Mouse (Mus musculus) right cerebral cortex, adult 2 months (tissue): ENCODE measurements around the gene Epb41l5.

ENCODE experiments used
- DNase-seq, 2 experiments: peaks; one replicate each; pipeline ENCODE4 v3.0.0; 2021 to 2022; ENCODE audit warnings: low spot score in 2 of 2

The Epb41l5 gene

DNA sequence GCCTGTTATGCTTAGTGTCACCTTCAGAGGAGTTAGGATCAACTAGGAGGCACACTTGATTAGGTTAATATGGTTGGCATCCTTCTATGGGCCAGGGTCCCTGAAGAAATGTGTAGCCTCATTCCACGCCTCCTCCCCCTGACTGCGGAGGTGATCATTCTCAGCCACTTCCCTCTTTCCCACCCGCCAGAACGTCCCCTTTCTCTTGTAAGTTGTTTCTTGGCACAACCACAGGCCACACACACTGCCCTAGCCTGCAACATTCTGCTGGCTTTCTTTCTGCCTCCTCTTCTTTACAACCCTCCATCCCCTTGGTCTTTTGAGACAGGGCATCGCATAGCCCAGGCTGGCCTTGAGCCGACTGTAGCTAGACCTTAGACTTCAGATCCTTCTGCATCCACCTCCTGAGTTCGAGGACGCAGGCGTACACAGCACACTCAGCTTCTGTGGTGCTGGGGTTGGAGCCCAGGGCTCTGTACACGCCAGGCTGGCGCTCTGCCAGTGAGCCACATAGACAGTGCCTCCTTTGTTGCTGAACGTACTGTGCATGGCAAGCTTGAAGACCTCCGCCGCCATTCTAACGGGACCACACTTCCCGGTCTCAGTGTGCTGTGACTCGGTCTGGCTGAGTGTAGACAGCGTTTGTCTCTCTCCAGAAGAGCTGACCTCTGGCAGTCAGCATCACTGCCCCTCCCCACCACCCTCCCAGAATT, 115.6 kb downstream of the Epb41l5 start:
- no peak for DNase-seq

DNA sequence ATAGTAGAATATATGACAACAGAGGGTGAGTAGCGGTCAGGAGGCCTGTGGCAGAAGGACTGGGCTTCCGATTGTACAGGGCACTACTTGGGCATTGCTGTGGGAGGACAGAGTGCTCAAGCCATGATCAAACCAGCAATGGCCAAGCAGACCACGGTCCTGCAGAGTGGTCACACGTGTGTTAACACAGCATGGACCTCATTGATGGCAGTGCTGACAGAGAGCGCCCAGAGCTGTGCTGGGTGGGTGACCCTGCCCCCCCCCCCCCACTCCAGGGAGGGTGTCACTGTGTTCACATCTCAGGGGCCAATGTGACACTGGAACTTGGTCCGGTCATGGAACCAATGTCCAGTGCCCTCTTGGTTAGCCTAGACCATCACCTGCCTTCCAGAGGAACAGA, 116.6 kb downstream of the Epb41l5 start:
- DNase-seq, result no peak

DNA sequence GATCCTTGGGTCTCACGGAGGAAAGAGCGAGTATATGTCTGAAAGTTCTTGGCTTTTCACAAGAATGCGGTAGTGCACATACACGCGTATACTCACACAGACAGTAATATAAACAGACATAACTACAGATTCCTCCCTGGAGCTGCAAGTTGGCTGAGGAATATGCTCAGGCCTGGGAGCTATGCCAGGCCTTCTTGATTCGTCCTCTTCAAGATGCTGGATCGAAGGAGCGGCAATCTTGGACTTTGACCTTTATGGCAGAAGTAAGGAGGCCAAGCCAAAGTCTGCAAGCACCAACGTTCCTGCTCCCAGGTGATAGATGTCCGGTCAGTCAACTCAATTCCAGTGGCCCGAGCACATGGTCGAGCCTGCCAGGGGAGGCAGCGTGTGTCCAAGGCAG, 117.9 kb downstream of the Epb41l5 start:
- DNase-seq, result no peak

DNA sequence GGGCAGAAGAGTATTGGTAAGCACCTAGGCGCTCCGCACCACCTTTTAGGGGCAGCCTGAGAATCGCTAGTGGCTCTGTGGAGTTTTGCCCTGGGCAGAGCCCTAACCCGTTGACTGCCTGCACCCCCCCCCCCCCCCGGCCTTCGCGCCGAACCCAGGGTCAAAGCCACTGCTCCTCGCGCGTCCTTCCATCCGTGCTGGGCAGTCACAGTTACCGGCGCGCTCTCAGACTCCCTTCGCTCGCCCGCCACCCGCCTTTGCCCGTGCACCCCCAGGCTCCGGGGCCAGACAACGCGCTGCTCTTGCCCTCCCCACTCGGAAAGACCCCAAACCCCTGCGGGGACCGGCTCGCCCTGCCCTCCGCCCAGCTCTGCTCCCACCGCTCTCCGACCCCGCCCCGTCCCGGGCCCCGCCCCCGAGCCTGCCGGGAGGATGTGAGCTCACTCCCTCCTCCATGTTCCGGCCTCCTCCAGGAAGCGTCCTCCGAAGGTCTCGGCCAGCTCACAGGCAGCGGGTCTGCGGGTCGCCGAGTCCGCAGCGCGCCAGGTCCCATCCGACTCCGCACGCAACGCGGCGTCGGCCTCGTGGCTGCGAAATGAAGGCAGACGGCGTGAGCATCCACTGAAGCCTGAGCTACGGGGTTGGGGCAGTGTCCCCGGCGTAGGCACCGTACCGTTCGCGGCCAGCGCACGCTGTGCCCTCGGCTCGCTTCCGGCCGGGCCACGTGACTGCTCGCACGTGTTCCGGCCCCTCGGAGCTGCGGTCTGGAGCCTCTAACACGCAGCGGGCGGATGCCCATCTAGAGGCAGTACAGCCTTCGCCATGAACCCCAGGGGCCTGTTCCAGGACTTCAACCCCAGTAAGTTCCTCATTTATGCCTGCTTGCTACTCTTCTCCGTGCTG, 122.9 kb downstream of the Epb41l5 start, which contains the start of gene Tmem185b:
Gene Tmem185b (plus strand): TSS at position 472 of the 903 bp plus-strand sequence.
- peak; percentile 84 to 88 for DNase-seq

DNA sequence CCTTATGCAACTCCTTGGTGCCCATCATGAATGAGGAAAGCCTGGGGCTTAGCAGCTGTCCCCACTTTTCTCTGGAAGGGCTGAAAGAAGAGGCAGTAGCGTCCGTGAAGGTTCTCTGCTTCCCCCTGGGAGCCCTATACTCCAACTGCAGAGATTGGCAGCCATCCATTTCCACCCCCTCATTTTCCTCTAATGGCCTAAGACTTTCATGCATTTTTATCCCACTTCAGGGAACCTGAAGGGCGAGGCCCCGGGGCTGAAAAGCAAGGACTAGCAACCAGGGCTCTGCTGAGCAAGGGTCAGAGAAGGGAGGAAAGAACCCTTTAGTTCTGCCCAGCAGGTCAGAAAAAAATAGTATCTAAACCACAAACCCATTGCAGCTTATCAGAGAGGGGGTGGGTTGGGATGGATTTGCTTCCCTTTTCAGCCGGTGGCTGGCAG, 123.8 kb downstream of the Epb41l5 start:
- DNase-seq, result no peak

DNA sequence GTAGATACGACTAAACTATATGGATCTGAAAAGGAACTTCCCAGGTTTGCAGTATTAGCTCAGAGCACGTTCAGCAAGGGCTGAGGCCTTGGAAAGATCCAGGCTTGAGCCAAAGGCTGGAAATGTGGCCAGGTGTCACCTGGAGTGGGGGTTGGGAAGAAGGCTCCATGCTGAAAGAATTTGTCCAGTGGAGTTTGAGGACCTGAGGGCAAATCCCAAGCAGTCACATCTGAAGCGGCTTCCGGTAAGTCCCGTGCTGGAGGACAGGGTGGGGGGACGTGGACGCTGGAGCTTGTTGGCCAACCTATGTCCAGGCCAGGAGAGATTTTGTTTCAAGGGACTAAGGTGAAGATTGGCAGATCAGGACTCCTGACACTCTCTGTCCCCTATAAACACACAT, 125.0 kb downstream of the Epb41l5 start:
- no peak for DNase-seq

DNA sequence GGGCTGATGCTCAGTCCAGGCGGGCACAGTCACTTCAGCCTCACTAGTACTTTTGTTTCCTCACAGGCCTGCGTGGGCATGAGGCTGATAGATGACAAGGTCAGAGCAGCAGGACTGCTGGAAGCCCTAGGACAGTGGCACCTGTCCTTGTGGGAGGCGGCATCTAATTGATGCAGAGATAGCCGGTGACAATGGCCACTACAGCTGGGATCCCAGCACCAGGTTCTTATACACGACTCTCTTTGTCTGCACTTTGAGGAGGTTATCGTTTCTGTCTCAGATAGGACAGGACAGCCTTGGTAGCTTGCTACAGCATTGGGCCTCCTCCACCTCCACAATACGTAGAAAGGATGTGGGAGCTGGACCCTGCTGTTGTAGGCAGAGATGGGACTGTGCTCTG, 125.4 kb downstream of the Epb41l5 start:
- DNase-seq, result no peak

DNA sequence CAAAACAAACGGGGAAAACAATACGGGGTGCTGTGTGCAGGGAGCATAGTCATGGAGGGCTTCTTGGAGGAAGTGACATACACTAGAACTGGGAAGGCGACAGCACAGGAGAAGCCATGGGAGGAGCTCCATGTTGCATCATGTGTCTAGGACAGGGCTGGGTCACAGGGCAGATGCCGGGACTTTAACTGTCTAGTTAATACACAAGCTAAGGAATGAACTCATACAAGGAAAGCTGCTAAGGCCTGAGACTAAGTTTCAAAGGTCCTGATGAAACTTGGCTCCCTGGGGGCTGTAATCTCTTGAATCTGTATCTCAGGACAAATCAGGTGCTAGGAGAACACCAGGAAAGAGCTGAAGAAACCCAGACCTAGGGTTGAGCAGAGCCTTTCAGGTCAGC, 126.1 kb downstream of the Epb41l5 start:
- DNase-seq, result no peak

DNA sequence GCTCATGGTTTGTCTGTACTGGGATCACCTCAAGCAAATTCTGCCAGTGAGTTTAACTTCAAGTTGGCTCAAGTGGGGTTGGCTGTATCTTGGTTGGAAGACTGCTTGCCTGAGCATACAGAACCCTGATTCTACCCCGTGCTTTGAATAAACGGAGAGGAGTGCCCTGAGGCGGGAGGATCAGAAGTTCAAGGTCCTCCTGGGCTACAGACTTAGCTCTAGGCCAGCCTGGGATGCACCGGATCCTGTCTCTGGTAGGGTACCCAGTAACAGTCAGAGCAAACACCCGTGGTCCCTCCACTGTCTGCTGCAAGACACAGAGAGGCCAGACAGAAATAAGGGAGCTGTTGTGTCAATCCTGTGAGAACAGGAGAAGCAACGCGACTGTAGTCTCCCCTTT, 127.1 kb downstream of the Epb41l5 start:
- no peak for DNase-seq

DNA sequence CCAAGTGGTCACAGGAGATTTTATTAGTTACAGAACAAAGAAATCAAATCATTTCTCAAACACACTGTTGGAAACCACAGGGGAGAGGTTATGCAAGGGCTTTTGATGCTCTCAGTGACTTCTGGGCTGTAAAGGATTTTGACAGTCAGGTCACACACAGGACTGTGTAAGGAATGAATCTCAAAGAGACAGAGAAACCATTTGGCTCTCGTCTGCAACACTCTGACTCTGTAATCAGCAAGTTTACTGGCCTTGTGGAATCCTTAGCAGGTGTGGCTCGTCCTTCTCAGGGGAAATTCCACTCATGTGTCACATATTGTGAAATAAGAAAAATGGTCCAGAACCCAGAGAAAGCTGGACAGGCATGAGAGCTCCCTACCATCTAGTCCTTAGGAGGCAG, 127.8 kb downstream of the Epb41l5 start:
- no peak for DNase-seq

DNA sequence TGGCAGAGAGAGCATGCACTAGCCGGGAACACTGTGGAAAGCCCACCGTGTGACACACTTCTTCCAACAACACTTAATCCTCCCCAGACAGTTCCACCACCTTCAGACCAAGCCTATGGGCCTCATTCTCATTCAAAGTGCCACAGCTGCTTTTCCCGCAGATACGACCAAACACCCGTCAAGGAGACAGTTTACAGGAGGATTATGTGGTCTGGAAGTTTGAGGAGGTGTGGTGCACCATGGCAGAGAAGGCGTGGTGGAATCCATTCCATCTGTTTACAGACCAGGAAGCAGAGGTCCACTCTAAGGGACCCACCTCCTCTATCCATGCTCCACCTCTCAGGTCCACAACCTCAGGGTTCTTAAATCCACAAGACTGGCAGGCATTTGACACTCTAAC, 129.5 kb downstream of the Epb41l5 start:
- no peak for DNase-seq

DNA sequence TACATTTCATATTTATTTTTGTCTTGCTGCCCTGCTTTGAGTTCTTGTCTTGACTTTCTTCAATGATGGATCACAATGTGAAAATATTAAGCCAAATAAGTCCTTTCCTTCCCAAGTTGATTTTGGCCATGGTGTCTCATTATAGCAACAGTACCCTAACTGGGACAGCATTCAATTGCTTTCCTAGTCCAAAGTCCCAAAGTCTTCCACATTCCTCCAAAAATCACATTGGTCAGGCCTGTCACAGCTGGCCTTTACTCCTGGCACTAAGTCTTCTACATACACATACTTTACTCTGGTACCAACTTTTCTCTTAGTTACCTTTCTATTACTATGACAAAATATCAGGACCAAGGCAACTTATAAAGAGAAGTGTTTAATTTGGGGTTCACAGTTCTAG, 130.0 kb downstream of the Epb41l5 start:
- DNase-seq, result no peak

DNA sequence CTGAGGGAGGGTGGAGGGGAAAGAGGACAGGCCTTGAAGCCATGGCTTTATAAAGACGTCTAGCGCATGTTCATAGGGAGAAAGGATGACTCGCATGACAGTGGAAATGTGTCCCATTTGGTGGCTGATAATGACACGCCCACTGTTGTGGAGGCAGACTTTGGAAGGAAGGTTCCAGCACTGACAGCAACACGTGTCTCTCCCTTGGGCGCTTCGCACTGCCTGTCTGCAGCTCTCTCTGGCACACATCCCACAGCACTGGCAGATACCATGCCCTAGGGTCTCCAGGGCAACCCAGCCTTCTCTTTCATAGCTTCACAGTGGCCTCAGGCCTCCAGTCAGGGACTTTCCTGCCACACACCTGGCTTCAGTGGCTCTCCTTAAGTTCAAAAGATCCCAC, 130.7 kb downstream of the Epb41l5 start:
- no peak for DNase-seq

DNA sequence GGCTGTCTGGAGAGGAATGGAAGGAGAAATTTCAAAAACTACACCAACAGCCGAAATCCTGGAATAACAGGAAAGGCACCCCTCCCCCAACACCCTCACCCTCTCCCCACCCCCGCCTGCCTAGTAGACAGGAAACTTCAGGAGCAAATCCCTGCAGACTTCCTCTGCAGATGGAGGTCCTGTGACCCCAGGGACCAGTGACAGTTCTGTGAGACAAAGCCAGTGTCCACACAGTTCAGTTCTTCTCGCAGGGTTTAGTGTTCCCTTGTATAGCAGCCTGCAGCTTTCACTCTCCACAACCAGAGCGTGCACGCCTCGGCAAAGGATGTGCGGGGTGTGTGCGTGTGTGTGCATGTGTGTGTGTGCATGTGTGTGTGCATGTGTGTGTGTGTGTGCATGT, 137.9 kb downstream of the Epb41l5 start:
- no peak for DNase-seq

DNA sequence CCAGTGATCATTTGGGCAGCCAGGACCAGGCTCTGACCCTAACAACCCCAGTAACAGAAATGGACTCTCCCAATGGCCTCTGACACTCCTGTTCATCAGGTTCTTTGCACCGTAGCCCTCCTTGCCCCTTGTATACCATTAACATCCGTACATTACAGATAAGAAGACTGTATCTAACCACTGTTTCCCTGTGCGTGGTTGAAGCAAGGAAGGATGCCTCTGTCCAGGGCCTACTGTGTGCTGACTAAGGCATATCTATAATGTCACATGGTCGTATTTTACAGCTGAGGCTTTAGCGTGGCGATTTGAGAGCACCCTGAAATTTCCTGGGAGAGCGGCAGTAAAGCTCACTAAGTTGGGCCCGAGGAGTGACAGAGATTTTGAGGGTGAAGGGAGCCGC, 138.4 kb downstream of the Epb41l5 start:
- no peak for DNase-seq

DNA sequence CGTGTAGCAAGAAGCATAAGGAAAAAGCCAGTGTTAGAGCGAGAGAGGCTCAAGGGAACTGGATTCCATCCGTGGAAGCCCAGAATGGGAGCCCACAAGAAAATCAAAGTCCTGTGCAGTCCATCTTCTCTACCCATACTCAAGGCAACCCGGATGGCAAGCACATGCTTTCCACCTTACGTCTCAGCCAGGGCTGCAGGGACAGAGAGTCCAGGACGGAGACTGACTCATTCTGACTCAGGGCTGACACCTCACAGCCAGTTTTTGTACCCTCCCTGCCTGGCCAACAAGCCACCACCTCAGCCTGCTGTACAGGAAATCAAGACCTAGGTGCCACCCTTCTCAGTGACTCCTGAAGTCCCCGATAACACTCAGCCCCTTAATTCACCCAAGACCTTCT, 139.3 kb downstream of the Epb41l5 start:
- no peak for DNase-seq

DNA sequence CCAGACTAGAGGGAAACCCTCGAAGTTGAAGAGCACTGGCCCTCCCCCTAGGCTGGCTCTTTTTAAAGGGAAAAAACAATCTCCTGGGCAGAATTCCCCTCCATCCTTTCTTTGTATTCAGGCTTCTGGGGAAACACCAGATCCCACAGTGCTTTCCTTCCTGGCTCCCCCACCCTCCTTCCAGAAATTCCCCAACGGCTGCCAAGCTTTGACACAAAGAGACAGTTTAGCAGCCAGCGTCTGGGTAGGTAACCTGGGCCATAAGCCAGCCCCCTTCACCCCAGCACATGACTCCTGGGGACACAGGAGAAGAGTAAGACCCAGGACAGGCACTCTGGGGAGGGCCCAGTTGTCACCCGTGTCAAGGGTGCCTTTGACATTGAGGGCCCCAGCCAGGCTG, 140.3 kb downstream of the Epb41l5 start:
- DNase-seq, result no peak

DNA sequence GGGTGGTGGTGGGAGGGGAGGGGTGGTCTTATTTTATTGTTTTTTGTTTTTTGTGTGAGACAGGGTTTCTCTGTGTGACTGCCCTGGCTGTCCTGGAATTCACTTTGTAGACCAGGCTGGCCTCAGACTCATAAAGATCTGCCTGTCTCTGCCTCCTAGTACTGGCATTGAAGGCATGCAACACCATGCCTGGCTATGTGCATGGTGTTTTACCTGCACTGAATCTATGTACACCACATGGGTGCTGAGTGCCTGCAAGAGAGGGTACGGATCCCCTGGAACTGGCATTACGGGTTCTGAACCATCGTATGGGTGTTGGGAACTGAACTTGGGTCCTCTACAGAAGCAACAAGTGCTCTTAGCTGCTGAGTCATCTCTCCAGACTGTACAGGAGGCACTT, 142.8 kb downstream of the Epb41l5 start:
- DNase-seq, result no peak

DNA sequence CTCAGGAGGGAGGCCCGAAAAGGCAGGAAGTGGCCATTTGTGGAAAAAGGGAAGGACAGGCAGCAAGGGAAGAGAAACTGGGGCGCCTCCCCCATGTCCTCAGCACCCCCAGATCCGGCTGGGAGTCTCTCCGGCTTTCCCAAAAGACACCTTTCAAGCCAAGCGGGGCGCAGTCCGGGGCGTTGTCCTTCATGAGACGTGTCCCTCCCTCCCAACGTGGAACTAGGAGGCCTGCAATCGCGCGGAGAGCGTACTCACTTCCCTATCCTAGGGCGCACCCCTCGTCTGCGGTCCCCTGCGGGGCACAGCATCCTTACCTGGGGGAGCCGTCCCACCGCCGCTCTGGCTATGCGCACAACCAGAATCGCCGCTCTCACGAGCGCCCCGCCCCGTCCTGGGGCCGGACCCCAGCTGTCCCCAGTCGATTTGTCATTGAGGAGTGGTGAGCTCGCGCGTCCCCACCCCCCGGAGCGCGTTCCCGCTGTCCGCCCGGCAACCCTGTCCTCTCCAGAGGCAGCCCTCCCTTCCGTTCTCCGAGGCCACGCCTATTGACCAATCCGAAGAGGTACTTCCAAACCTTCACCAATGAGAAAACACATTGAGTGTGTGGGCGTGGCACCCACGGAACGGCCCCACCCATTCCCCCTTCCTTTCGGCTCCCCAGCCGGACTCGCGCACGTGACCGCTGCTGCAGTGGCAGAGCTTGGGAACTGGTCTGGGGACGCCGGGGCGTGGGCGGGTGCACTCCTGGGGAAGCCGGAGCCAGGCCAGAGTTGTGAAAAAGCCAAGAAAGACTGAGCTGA, 144.3 kb downstream of the Epb41l5 start, which contains the start of gene Ralb:
Gene Ralb (minus strand): TSS at position 535 of the 803 bp plus-strand sequence.
- peak; percentile 95 to 96 for DNase-seq

DNA sequence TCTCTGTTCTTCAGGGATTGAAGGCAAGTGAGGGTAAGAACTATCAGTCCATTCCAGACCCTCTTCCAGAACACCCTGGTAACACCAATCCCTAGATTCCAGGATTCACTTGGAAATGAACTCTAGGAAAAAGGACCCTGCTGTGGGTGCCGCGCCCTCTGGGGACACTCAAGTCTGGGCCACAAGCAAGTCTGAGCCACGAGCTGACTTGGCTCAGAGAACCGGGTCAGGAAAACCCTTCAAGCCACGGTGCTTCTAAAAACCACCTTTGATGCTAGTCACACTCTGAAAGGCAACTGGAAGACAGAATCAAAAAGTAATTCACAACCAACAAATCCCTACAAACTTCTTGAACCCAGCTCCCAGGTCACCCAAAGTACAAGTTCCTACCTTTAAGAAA, 145.0 kb downstream of the Epb41l5 start:
- no peak for DNase-seq

DNA sequence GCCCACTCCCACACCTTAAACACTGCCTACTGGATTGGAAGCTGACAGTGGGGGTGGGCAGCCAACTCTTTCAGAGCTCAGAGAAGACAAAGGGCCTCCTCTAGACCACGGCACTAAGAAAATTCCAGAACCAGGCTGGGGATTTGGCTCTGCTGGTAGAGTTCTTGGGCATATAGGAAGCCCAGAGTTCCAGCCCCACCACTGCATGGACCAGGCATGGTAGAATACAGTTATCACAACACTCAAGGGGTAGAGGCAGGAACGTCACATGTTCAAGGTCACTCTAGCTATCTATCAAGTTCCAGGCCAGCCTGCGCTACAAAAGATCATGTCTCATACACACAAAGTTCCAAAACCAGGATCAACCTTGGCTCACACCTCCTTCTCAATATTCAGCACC, 145.6 kb downstream of the Epb41l5 start:
- DNase-seq, result no peak

DNA sequence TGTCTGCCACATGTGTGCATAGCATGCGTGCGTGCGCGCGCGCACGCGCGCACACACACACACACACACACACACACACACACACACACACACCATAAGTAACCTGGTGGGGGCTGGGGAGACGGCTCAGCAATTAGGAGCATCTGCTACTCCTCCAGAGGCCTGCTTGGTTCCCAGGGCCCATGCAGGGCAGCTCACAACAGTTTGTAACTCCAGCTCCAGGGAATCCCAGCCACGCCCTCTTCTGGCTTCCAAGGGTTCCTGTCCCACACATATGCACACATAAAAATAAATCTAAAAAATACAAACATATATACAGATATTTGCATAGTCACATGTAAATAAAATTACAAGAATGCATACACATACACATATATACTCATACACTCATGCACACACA, 146.1 kb downstream of the Epb41l5 start:
- no peak for DNase-seq
